Mouse (Mus musculus) ovary, postnatal 14 days (tissue): ENCODE data around the gene Ociad2.

Experiments
- DNase-seq: peaks from one replicate; pipeline ENCODE4 v3.0.0; 2022; ENCODE audit warnings: low spot score

The Ociad2 gene

DNA sequence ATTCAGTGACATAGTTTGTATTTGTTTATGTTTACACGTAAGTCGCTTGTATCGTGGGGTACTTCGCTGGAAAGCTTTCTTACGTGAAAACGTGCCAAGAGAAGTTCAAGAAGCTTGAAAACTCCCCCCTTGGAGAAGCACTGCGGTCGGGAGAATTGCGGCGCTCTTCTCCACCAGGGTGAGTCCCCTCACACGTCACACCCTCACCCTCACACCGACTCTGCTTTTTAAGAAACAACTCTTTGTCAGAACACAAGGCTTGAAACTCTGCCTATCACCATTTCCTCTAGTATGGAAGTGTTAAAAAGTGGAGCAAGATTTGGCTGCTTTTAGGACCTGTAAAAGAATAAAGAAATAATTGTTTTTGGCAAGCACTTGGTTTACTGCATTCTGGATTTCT, 36.3 kb downstream of the Ociad2 start:
- DNase-seq: no peak

DNA sequence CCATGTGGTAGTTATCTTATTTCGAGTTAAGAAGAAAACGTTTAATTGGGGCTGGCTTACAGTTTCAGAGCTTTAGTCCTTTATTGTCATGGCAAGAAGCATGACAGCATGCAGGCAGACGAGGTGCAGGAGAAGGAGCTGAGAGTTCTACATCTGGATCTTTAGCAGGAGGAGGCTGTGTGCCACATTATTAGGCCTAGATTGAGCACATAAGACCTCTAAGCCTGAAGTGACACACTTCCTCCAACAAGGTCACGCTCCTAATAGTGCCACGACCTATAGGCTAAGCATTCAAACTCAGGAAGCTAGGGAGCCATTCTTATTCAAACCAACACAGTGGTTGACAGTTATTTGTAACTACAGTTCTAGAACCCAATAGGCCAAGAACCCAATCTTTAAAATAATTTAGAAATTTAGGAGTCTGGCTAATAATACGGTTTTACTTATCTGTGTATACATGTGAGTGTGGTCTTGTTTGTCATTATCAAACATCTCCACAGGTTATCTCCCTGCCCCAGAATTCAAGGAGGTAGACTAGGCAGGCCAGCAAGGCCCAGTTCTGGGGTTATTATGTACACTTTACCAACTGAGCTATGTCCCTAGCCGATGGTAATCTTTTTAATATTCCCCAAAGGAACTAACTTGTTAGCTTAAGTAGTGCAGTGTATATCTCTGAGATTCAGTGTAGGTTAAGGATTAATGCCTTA, 39.1 kb downstream of the Ociad2 start:
- no peak for DNase-seq

DNA sequence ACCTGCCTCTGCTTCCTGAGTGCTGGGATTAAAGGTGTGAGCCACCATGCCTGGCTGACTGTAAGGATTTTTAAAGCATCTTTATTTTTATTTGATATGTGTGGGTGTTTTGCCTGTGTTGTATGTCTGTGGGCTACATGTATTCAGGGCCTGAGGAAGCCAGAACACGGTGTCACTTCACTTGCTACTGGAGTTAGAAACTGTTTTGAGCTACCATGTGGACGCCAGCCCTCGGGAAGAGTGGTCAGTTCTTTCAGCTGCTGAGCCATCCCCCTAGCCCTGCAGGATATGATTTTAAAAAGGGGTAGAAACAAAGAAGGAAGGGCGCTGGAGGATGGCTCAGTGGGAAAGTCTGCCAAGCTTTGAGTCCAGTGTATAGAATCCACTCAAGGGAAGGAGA, 44.9 kb downstream of the Ociad2 start:
- DNase-seq: no peak

DNA sequence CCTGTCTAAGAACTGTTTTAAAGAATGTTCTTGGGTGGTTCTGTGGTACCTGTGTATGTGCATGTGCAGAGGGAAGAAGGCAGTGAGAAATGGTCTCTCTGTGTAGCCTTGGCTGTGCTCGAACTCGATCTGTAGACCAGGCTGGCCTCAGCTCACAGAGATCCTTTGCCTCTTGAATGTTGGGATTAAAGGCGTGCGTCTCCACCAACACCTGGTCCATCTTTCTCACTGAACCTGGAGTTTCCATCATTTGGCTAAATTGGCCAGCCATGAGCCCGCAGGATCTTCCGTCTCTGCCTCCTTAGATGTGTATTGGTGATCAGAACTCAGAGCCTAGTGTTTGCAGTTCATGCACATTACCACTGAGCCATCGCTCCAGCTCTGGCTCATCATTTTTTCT, 45.8 kb downstream of the Ociad2 start:
- DNase-seq: no peak

DNA sequence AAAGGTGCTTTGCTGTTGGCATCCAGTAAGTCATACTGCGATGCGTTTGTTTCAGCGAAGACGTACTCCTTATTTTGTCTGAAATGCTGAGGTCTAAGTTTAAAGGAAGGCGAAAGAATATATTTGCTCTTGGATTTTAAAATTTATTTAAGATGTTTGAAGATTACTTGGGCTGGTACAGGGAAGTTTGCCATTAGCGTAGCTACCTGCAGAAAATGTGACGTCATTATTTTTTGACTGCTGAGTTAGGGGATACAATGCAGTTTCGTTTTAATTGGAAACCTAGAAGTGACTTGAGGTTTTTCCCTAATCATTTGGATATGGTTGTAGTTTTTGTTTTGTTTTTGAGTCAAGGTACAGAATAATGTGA, 47.4 kb downstream of the Ociad2 start:
- DNase-seq: no peak

DNA sequence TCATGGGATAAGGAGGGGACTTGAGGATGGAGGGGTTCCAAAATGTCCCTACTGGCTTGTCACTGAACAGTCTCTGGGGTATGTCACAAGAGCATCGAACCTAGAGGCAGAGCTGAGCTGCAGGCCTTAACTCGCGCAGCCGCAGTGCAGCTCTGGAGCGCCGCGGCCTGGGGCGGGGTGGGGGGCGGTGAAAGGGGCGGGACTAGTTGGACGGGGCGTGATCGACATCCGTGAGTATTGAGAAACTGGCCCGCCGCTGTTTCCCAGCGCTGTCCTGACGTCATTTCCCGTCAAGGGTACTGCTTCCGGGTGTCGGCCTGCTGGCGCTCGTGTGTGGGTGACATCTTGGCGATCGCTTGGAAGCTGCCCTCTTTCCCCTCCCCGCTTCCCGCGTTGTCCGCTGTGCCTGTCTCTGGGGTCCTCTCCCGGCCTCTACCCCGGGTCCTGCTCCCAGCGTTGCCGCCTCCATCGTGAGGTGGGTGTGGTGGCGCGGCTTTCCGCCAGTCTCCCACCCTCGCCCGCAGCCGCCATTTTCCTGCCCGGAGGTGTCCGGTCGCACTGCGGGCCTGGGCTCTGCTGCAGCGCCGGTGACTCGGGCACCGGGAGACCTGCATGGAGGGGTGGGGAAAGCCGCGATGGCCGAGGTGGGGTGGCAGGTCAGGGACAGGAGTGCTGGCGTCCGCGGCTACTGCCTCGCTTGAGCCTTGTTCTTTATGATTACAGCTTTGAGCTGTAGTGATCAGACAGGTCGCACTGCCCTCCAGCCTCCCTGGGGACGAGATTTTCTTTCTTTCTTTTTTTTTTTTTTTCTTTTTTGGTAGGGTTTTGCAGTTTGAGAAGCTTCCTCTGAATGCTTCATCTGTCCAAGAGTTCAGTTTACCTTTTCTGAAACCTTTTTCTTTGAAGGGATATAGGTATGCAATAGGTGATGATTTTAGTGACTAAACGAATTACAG, 48.0 kb downstream of the Ociad2 start, which contains the start of gene Ociad1:
TSS of gene Ociad1 (plus strand) at position 283 of the 956 bp plus-strand sequence.
- peak; percentile 90 for DNase-seq

DNA sequence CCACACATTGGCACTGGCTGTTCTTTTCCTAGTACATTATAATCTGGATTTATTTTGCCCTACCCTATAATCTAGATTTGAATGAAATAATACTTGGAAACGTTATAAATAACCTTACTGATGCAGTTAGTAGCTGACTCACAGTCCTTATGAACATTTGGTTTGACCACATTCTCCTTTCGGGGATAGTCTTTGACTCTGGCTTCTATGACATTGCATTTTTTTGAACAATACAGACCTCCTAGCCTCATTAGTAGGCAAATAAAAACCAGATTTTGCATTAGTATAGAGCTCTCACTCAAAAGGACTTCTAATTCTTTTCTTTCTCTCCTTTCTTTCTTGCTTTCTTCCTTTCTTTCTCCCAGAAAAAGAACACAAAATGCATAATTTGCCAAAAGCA, 50.9 kb downstream of the Ociad2 start:
- no peak for DNase-seq

DNA sequence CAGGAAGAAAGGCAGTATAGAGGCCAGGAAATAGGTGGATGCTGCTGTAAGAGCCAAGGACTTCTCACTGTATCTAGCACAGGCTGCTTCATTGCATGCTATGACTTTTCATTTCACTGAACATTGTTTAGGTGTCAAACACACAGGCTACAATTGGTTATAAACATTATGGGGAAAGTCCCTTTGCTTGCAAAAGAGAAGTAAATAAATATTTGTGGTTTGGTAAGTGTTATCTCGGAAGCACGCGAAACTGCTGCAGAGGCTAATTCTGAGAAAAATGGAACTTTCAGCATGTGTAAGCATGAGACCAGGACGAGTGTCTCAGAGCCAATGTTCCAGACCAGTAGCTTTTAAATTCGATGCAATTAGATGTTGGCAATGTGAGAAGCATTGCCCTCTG, 54.2 kb downstream of the Ociad2 start:
- no peak for DNase-seq

DNA sequence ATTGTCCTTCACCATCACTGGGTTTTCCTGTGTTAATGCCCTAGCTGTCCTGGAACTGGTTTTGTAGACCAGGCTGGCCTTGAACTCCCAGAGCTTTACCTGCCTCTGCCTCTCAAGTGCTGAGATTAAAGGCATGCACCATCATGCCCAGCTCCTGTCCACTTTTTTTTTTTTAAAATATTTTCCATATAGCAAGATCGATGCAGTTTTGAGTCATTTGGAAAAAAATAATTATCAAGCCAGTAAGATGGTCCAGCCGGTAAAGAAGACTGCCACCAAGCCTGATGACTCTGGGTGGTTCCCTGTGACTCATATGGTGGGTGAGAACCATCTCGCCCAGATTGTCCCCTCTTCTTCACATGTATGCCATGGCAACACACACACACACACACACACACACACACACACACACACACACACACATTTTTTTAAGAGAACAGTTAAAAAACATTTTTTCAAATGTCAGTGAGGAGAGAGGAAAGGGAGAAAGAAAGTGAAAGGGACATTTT, 55.3 kb downstream of the Ociad2 start:
- DNase-seq: no peak

DNA sequence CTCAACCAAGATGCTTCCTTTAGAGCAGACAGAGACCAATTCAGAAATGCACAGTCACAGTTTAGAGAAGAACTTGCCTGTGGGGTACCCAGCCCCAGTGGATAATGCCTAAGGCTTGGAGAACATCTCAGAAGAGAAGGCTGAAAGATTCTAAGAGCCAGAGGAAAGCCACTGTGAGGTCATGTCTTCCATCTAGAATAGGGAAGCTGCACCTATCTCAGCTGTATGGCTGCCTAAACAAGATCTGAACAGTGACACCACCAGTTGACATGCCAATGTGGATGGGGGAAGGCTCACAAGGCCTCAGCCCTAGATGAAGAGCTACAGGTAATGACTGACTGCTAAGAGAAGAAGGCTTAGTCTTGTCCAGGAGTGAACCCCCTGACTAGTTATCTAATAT, 56.8 kb downstream of the Ociad2 start:
- DNase-seq: no peak

DNA sequence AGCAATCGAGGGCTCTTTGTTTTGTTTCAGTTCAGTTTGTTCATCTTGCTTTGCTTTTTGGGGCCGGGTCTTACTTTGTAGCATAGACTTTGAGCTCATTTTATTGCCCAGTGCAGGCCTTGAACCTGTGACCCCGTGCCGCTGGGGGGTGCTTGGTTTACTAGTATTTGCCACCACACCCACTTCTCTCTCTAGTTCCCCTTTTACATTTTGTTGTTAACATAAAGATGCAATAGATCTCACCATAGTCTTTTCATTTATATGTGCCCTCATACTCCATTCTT, 60.3 kb downstream of the Ociad2 start:
- no peak for DNase-seq

DNA sequence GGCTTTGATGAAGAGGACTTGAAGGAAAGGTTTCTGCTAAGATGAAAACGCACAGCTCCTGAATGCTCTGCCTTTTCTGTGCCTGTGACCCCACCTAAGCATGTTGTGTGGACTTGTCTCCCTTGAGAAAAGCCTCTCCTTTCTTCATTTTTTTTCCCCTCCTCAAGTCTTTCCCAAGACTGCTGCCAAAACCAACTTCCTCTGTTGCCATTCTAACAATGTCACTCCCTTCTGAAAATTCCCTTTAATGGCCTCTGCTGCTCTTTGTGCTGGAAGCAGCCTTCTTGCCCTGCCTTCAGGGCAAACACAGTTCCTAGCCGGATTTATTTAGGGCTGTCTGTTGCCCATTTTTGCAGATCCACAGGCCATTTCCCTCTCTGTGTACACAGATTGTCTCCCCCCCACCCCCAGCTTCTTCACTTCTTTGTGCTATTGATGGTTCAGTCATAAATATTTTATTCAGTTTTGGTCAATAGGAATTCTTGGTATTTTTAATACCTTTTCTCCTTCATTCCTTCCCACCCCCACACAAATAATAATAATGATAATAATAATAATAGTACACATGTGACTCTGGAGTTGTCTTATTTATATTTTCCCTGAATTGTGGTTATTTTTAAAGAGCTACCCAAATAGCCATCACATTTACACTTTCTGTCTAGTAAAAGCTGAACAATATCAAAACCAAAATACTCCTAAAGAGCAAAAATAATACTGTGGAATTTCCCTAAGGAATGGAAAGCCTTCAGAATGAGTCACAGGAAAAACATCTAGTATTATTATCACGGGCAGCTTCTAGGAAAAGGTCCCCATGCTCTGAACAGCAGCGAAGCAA, 60.9 kb downstream of the Ociad2 start:
- no peak for DNase-seq

DNA sequence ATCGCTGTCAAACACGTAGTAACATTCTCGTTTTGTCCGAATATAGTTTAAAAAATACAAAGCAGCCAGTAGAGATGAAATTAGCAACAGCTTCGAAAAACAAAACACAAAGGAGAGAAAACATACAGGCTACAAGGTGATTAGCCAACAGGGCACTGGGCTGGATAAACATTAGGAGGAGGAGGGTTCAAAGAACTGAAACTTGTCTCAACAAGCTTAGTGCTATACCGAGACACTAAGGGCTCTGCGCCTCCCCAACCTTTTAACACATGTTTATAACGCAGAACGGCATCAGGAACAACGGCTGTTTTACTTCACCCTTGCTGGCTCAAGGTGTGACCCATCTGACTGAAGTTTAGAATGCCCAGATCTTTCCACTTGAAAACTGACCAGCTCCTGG, 61.6 kb downstream of the Ociad2 start:
- DNase-seq: no peak

DNA sequence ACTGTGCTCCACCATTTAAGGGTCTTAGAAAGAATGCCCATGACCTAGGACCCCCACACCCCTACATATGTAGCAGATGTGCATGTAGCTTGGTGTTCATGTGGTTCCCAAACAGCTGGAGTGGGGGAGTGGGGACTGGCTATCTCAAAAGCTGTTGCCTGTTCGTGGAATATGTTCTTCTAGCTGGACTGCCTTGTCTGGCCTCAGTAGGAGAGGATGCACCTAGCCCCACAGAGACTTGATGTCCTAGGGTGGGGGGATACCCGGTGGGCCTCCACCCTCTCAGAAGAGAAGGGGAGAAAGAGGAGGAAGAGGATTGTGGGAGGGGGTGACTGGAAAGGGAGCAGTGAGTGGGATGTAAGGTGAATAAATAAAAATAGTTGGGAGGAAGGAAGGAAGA, 65.9 kb downstream of the Ociad2 start:
- no peak for DNase-seq

DNA sequence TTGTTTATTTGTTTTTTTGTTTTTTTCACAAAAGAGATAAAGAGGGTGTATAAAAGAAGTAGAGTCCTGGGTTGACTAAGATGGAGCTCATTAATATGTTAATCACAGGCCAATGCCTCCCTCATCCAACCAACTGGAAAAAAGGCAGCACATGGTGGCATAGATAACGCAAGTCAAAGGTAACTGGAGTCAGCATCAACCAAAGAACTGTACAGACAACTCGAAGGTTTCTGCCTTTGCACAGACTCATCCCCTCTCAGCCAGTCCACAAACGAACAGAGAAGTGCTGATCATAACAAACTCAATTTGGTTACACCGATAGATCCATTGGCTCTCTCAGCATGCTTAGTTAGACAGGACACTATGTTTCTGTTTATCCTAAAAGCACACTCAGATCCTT, 67.7 kb downstream of the Ociad2 start:
- no peak for DNase-seq
